Mouse (Mus musculus) thymus, adult 2 months (tissue): Measurements from ENCODE around the gene Suox.

Source experiments
- CTCF ChIP-seq: fragments of 200-500 bp; IDR thresholded peaks from 2 replicates; pipeline ENCODE4 v1.5.1; 2012; ENCODE audit warnings: mild to moderate bottlenecking, control low read depth, low read length, moderate library complexity, borderline replicate concordance; ENCODE audit not compliant: control insufficient read depth, poor library complexity, insufficient read depth; ENCODE audit errors: extremely low read depth
- POLR2A ChIP-seq: fragments of 200-500 bp; IDR thresholded peaks from 2 replicates; pipeline ENCODE4 v1.6.1; 2012; ENCODE audit warnings: mild to moderate bottlenecking, low read length, control low read depth, moderate library complexity; ENCODE audit not compliant: control insufficient read depth, poor library complexity, insufficient read depth; ENCODE audit errors: extremely low read depth

DNA sequence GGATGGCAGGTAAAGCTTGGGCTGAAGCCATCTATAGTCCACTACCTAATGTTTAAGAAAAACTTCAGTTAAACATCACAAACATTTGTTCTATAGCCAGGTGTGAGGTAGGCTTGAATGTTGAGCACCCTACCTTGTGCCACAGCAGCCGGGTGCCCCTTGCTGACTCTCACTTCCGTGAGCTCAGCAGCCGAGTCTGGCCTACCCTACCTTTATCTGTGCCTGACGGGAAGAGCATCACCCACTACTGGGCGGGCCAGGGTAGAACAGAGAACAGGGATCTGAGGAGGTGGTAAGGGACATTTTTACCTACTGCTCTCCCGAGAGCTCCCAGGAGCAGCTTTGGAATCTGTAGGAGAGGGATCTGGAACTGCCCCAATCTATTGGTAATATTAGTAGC lies 31.1 kb downstream of the Suox start:
- TF ChIP-seq CTCF (no peak), POLR2A (no peak)
